Comparison of ENCODE assay signal across 12 mouse cellular contexts in the genomic region with DNA sequence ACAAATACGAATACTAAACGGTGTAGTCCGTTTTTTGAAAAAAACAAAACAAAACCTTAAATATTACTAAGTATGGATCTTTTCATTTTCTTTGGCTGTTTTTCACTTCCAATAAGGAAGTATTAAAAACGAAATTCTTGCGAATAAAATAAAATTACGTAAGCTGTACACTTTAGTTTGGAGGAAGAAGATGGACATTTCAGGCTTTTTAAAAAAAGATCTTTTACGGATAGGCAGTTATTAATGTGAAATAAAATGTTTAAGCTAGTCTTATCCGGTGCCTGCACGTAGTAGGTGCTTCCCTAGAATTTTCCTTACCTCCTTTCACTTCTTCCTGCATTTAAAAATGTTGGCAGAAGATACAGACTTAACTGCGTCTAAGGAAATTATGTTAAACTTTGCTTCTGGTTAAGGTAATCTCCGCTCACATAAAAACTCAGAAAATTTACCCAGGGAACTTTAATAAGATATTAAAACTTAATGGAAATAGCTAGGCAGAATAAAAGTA.
DNase-seq lines count a peak whose midpoint lies in the region; ATAC-seq and TF ChIP-seq lines count a peak whose summit lies in the region.
"Had no signal": no experiment of that assay in that cellular context is flagged by ENCODE, and none has a peak within 500 bp of the region (broad histone marks: within the 10 kb centered on the region; RNA-seq: fewer than 3 reads in every experiment).

No protein-coding gene starts in this region.

- H3K4me3 ChIP-seq in heart, postnatal 0 days (ENCODE audit: low read depth, low read length): peak overlapping the region; percentile 54; the same call in 1 of the 2 replicates
- peak overlapping the region; percentile 48; the same call in 1 of the 2 replicates for H3K4me3 ChIP-seq in lung, embryonic 16.5 days (ENCODE audit: low read length)
- H3K4me3 ChIP-seq in macrophage (ENCODE audit: inconsistent target): peak overlapping the region; percentile 41
- H3K4me3 ChIP-seq: erythroblast, embryonic 14.5 days had no signal

- DNase-seq in heart, postnatal 0 days (ENCODE audit: low spot score): peak; percentile 30
- DNase-seq in heart, adult 18-20 months: no peak
- DNase-seq in lung, postnatal 25 days (ENCODE audit: low spot score): no peak
- peak; percentile 38 for DNase-seq in brain, embryonic 14.5 days (ENCODE audit: low read depth)
- no peak for DNase-seq in thymus, postnatal 10 days (ENCODE audit: low spot score in 2 of 2)
- DNase-seq: cerebellum, adult 11 months; heart, postnatal 4 days; kidney, adult 11 months; kidney, postnatal 25 days had no signal

- no peaks in the 10 kb centered on the region for H3K79me2 ChIP-seq in macrophage (ENCODE audit: inconsistent target)

- peaks cover 14% of the 10 kb centered on the region; the same call in 1 of the 2 replicates for H3K4me1 ChIP-seq in heart, postnatal 0 days (ENCODE audit: control insufficient read depth, insufficient read depth)
- peaks cover 42% of the 10 kb centered on the region for H3K4me1 ChIP-seq in lung, embryonic 16.5 days (replicated peaks; ENCODE audit: control insufficient read depth, insufficient read depth, low read length)

- H3K27ac ChIP-seq in heart, postnatal 0 days (ENCODE audit: low read depth): no peak overlapping the region
- no peak overlapping the region for H3K27ac ChIP-seq in lung, embryonic 16.5 days (ENCODE audit: low read length)
- H3K27ac ChIP-seq in macrophage: no peak overlapping the region

- H3K9ac ChIP-seq in heart, postnatal 0 days (replicated peaks; ENCODE audit: low read depth, low read length): no peak overlapping the region
- H3K9ac ChIP-seq in lung, embryonic 16.5 days (ENCODE audit: low read length): no peak overlapping the region

- H3K36me3 ChIP-seq in heart, postnatal 0 days (replicated peaks; ENCODE audit: control insufficient read depth, insufficient read depth, low read length): no peaks in the 10 kb centered on the region
- no peaks in the 10 kb centered on the region for H3K36me3 ChIP-seq in lung, embryonic 16.5 days (ENCODE audit: control insufficient read depth, insufficient read depth, low read length)
- no peaks in the 10 kb centered on the region for H3K36me3 ChIP-seq in macrophage (ENCODE audit: inconsistent target)

- no peak for TF ChIP-seq CTCF in heart, postnatal 0 days (IDR thresholded peaks at IDR 0.05; ENCODE audit: low read depth)
- TF ChIP-seq CTCF in brain, embryonic 14.5 days (IDR thresholded peaks at IDR 0.05; ENCODE audit: borderline replicate concordance, extremely low read depth, insufficient read depth, insufficient read length): no peak

- H3K9me3 ChIP-seq in heart, postnatal 0 days (replicated peaks; ENCODE audit: control insufficient read depth, low read length): no peaks in the 10 kb centered on the region
- H3K9me3 ChIP-seq in lung, embryonic 16.5 days (ENCODE audit: control insufficient read depth, low read length): no peaks in the 10 kb centered on the region

- TF ChIP-seq EP300 in heart, postnatal 0 days (IDR thresholded peaks at IDR 0.05; ENCODE audit: low read depth): no peak

- H3K27me3 ChIP-seq in heart, postnatal 0 days (ENCODE audit: control insufficient read depth, insufficient read depth, low read length): peaks cover 35% of the 10 kb centered on the region
- peaks cover 36% of the 10 kb centered on the region for H3K27me3 ChIP-seq in lung, embryonic 16.5 days (ENCODE audit: control insufficient read depth, insufficient read depth, low read depth, low read length)

- no peak for ATAC-seq in heart, postnatal 0 days (ENCODE audit: insufficient read depth, low read depth)
- ATAC-seq in lung, embryonic 16.5 days (ENCODE audit: low read depth): no peak

- 9% methylated on average over 11 of the region's 11 CpGs for WGBS in heart, postnatal 0 days
- WGBS in lung, embryonic 16.5 days: 6% methylated on average over 11 of the region's 11 CpGs
- WGBS in macrophage (ENCODE audit: missing documents): 25% methylated on average over 11 of the region's 11 CpGs

- peak overlapping the region; percentile 86; the same call in 1 of the 2 replicates for H3K4me2 ChIP-seq in heart, postnatal 0 days (ENCODE audit: low read depth, low read length)
- no peak overlapping the region for H3K4me2 ChIP-seq in lung, embryonic 16.5 days (ENCODE audit: low read depth, low read length)

- TF ChIP-seq POLR2A in brain, embryonic 14.5 days (IDR thresholded peaks at IDR 0.05; ENCODE audit: borderline replicate concordance, extremely low read depth, insufficient read depth, insufficient read length, poor library complexity, severe bottlenecking): no peak

Comparison
In these comparisons a context has a peak if more than half of its experiments do, and no peak if none do; other contexts are left out.
1. DNase-seq: peak in heart, postnatal 0 days (single experiment) and brain, embryonic 14.5 days (single experiment); none in heart, adult 18-20 months (0 of 2), lung, postnatal 25 days (single experiment) and thymus, postnatal 10 days (0 of 2).
2. Peak in every context shown above with its lines, with median percentiles within 50 percentile points of each other: H3K4me3 ChIP-seq.